Mouse (Mus musculus): ENCODE measurements around the gene Fras1. TPM values are rescaled to one million over a fixed set of nuclear protein-coding genes. Genes with fewer than 3 reads are reported as not detected.

Fras1 gene
- polyA plus RNA-seq, 1 experiment from 2014 or later: 3.4 TPM

DNA sequence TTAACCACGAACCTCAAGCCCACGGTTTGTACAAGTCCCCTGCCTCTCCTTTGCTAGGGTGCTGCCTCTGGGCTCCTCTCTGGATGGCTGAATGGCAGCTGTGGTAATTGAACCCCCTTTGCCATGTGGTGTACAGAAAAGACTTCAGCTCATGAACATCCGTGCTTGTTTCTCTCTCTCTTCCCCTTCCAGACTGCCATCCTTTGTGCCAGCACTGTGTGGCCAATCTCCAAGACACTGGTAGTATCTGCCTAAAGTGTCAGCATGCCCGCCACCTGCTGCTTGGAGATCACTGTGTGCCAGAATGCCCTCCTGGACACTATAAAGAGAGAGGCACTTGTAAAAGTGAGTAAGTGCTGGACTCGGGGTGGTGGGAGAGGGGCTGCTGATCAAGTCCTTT lies 262.1 kb downstream of the Fras1 start:
- ATAC-seq (ENCODE audit: low FRiP score, low TSS enrichment) (no peak), DNase-seq (ENCODE audit: low spot score) (no peak)
- no peak overlapping the region for H3K9ac ChIP-seq (ENCODE audit: low read length)
- H3K27me3 ChIP-seq (ENCODE audit: control insufficient read depth, insufficient read depth, low read length): no peaks in the 10 kb centered on the region
- no peak overlapping the region for H3K27ac ChIP-seq (replicated peaks)
- no peaks in the 10 kb centered on the region for H3K4me1 ChIP-seq (replicated peaks; ENCODE audit: control insufficient read depth, insufficient read depth)
- no peak overlapping the region for H3K4me2 ChIP-seq (replicated peaks; ENCODE audit: low read depth)
- no peak overlapping the region for H3K4me3 ChIP-seq (ENCODE audit: low read depth, low read length)
- no peaks in the 10 kb centered on the region for H3K9me3 ChIP-seq (ENCODE audit: control insufficient read depth, low read length)
- 83% methylated on average over 5 of the region's 5 CpGs for WGBS
- TF ChIP-seq CTCF (IDR thresholded peaks at IDR 0.05; ENCODE audit: low read depth) (no peak), EP300 (optimal IDR thresholded peaks at IDR 0.05) (no peak)
- no peaks in the 10 kb centered on the region for H3K36me3 ChIP-seq (ENCODE audit: control insufficient read depth, insufficient read depth, low read length)

DNA sequence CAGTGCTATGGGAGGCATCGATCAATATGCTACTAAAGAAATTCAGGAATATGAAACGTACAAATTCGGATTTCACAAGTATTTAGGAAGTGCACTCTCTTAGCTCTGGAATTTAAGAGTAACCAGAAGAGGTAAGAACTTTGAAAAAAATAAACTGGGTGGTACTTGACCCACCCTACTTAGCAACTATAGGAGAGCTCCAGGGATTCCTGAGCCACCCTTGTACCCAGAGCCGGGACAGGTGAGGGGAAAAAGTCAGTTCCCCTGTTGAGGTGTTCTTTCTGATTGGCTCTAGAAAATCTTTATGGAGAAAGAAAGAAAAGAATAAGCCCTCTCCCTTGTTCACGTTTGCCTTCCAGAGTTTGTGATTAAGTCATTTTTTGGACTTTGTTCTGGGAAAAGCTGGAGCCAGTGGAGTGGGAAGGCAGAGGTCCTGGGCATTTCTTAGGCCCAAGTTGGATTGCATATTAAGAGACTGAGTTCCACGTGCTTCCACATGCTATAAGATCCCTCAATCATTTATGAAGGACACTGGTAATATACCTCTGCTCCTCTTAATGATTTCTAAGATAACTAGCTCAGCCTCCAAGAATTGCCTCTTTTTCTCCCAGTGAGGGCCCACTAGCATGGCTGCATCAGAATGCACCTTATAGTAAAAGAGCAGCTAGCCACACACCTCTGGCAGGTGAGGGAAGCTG lies 265.6 kb downstream of the Fras1 start:
- 83% methylated on average over 6 of the region's 6 CpGs for WGBS
- TF ChIP-seq CTCF (IDR thresholded peaks at IDR 0.05; ENCODE audit: low read depth): no peak
- no peak for TF ChIP-seq EP300 (optimal IDR thresholded peaks at IDR 0.05)

DNA sequence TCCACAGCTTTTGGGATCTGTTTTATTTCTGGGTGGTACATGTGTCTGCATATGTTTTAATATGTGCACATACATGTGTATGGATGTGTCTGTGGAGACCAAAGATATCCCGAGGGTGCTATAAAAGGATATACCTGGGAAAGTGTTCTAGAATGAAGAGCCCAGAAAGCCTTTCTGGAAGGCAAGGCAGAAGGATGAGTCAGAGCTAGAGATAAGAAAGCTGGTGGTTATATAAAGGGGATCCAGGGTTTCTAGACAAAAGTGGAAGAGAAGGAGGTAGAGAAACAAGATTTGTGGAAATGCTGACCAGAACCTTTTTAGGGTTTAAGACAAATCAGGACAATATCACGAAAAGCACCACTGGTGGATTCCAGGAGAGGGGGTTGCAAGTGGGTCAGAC lies 267.5 kb downstream of the Fras1 start:
- DNase-seq (ENCODE audit: low spot score): no peak
- TF ChIP-seq EP300 (optimal IDR thresholded peaks at IDR 0.05) (no peak), CTCF (IDR thresholded peaks at IDR 0.05; ENCODE audit: low read depth) (no peak)
- Histone ChIP-seq H3K4me3 (ENCODE audit: low read depth, low read length) (no peak overlapping the region), H3K9ac (ENCODE audit: low read length) (no peak overlapping the region), H3K4me2 (replicated peaks; ENCODE audit: low read depth) (no peak overlapping the region), H3K27me3 (ENCODE audit: control insufficient read depth, insufficient read depth, low read length) (no peaks in the 10 kb centered on the region), H3K36me3 (ENCODE audit: control insufficient read depth, insufficient read depth, low read length) (no peaks in the 10 kb centered on the region), H3K4me1 (replicated peaks; ENCODE audit: control insufficient read depth, insufficient read depth) (no peaks in the 10 kb centered on the region), H3K27ac (replicated peaks) (no peak overlapping the region), H3K9me3 (ENCODE audit: control insufficient read depth, low read length) (no peaks in the 10 kb centered on the region)
- 92% methylated on average over 2 of the region's 2 CpGs for WGBS
- ATAC-seq (ENCODE audit: low FRiP score, low TSS enrichment): no peak

More for the DNA sequence above, 265.6 kb downstream of the Fras1 start:
- H3K27ac ChIP-seq (replicated peaks): no peak overlapping the region
- H3K4me1 ChIP-seq (replicated peaks; ENCODE audit: control insufficient read depth, insufficient read depth): no peaks in the 10 kb centered on the region
- H3K9me3 ChIP-seq (ENCODE audit: control insufficient read depth, low read length): no peaks in the 10 kb centered on the region
- H3K9ac ChIP-seq (ENCODE audit: low read length): no peak overlapping the region
- no peak overlapping the region for H3K4me3 ChIP-seq (ENCODE audit: low read depth, low read length)
- H3K36me3 ChIP-seq (ENCODE audit: control insufficient read depth, insufficient read depth, low read length): no peaks in the 10 kb centered on the region
- ATAC-seq (ENCODE audit: low FRiP score, low TSS enrichment): no peak
- H3K27me3 ChIP-seq (ENCODE audit: control insufficient read depth, insufficient read depth, low read length): no peaks in the 10 kb centered on the region
- no peak for DNase-seq (ENCODE audit: low spot score)
- H3K4me2 ChIP-seq (replicated peaks; ENCODE audit: low read depth): no peak overlapping the region

DNA sequence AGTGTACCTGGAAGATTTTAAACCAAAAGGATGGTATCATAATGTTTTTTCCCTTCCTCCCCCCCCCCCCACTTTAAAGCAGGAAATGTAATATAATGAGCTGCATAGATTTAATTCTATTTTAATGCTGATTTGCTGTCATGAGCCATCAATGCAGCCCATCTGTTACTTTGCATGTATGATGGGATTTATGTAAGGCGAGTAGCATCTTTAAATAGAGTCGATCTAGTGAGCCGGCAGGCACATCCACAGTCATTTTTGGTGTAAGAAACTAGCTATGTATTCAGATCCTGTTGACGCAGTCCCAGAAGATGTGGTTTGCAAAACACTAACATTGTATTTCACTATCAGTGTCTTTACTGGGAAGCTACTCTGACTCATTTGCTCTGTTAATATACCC lies 301.9 kb downstream of the Fras1 start:
- no peak overlapping the region for H3K9ac ChIP-seq (ENCODE audit: low read length)
- WGBS: 93% methylated on average over 4 of the region's 4 CpGs
- H3K4me2 ChIP-seq (replicated peaks; ENCODE audit: low read depth): no peak overlapping the region
- H3K27me3 ChIP-seq (ENCODE audit: control insufficient read depth, insufficient read depth, low read length): no peaks in the 10 kb centered on the region
- DNase-seq (ENCODE audit: low spot score): no peak
- H3K27ac ChIP-seq (replicated peaks): no peak overlapping the region
- H3K36me3 ChIP-seq (ENCODE audit: control insufficient read depth, insufficient read depth, low read length): no peaks in the 10 kb centered on the region
- no peak overlapping the region for H3K4me3 ChIP-seq (ENCODE audit: low read depth, low read length)
- ATAC-seq (ENCODE audit: low FRiP score, low TSS enrichment): no peak
- no peaks in the 10 kb centered on the region for H3K4me1 ChIP-seq (replicated peaks; ENCODE audit: control insufficient read depth, insufficient read depth)
- H3K9me3 ChIP-seq (ENCODE audit: control insufficient read depth, low read length): no peaks in the 10 kb centered on the region
- TF ChIP-seq CTCF (IDR thresholded peaks at IDR 0.05; ENCODE audit: low read depth) (no peak), EP300 (optimal IDR thresholded peaks at IDR 0.05) (no peak)

DNA sequence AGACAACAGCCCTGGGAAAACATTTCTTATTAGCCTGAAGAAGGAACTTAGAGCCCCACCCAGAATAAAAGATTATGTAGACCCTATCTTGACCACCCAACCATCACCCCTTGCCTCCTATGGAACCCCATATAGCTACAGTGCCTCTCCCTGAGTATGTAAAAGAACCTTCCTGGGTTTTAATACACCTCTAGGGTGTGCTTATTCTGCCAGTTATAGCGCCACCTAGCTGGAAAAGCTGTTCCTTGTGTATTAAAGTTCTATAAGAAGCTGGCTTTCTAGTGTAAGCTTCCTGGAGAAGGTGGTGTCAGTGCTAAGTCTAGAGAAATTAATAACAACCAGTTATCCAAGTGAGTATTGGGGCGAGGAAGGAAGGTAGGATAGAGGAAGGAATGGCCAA lies 303.7 kb downstream of the Fras1 start:
- TF ChIP-seq EP300 (optimal IDR thresholded peaks at IDR 0.05) (no peak), CTCF (IDR thresholded peaks at IDR 0.05; ENCODE audit: low read depth) (peak; percentile 85)
- no peak overlapping the region for H3K27ac ChIP-seq (replicated peaks)
- H3K27me3 ChIP-seq (ENCODE audit: control insufficient read depth, insufficient read depth, low read length): no peaks in the 10 kb centered on the region
- WGBS: 33% methylated on average over 2 of the region's 2 CpGs
- no peak overlapping the region for H3K4me2 ChIP-seq (replicated peaks; ENCODE audit: low read depth)
- H3K9ac ChIP-seq (ENCODE audit: low read length): no peak overlapping the region
- DNase-seq (ENCODE audit: low spot score) (peak; percentile 49), ATAC-seq (ENCODE audit: low FRiP score, low TSS enrichment) (0 out of 2 replicates have a peak, but pooled peaks have one; percentile 26)
- H3K36me3 ChIP-seq (ENCODE audit: control insufficient read depth, insufficient read depth, low read length): no peaks in the 10 kb centered on the region
- no peak overlapping the region for H3K4me3 ChIP-seq (ENCODE audit: low read depth, low read length)
- no peaks in the 10 kb centered on the region for H3K9me3 ChIP-seq (ENCODE audit: control insufficient read depth, low read length)
- H3K4me1 ChIP-seq (replicated peaks; ENCODE audit: control insufficient read depth, insufficient read depth): no peaks in the 10 kb centered on the region

DNA sequence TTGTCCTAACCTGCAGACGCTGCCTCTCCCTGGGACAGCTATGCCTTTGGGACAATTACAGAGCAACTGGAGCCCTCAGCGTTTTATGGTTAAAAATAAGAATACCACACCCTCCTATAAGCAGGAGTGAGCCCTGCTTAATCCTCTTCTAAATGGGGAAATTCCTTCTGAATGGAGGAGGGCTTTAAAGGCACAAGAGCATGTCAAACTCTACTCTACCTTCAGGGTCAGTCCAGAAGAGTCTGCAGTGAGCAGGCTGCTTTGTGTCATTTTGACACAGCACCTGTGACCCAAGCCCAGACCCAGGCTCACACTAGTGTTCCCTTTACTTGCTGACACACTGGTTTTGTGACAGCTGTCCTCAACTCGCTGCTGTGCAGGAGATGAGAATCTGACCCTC lies 307.3 kb downstream of the Fras1 start:
- WGBS: 50% methylated on average over 3 of the region's 3 CpGs
- H3K4me3 ChIP-seq (ENCODE audit: low read depth, low read length): no peak overlapping the region
- ATAC-seq (ENCODE audit: low FRiP score, low TSS enrichment) (no peak), DNase-seq (ENCODE audit: low spot score) (no peak)
- H3K9ac ChIP-seq (ENCODE audit: low read length): no peak overlapping the region
- H3K9me3 ChIP-seq (ENCODE audit: control insufficient read depth, low read length): no peaks in the 10 kb centered on the region
- no peaks in the 10 kb centered on the region for H3K27me3 ChIP-seq (ENCODE audit: control insufficient read depth, insufficient read depth, low read length)
- no peak overlapping the region for H3K4me2 ChIP-seq (replicated peaks; ENCODE audit: low read depth)
- no peaks in the 10 kb centered on the region for H3K36me3 ChIP-seq (ENCODE audit: control insufficient read depth, insufficient read depth, low read length)
- TF ChIP-seq CTCF (IDR thresholded peaks at IDR 0.05; ENCODE audit: low read depth) (no peak), EP300 (optimal IDR thresholded peaks at IDR 0.05) (no peak)
- H3K4me1 ChIP-seq (replicated peaks; ENCODE audit: control insufficient read depth, insufficient read depth): no peaks in the 10 kb centered on the region
- no peak overlapping the region for H3K27ac ChIP-seq (replicated peaks)

All from stomach, postnatal 0 days (tissue).